In the genomic region with DNA sequence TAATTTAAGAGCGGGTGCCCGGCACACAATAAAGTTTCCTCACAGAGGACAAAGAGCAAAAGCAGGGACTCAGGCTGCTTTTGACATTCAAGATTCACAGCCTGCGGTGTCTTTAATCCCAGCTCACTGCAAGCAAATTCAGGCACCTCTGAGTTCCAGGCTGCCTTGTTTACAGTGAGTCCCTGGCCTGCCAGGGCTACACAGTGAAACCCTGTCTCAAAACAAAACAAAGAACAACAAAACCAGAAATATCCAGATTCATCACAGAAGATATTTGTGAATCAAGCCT, we compare ENCODE assay signal across 9 mouse cellular contexts. TPM values are rescaled to one million over a fixed set of nuclear protein-coding genes. Genes with fewer than 3 reads are reported as not detected.
DNase-seq lines count a peak whose midpoint lies in the region; ATAC-seq and TF ChIP-seq lines count a peak whose summit lies in the region.
"Had no signal": no experiment of that assay in that cellular context is flagged by ENCODE, and none has a peak within 500 bp of the region (broad histone marks: within the 10 kb centered on the region; RNA-seq: fewer than 3 reads in every experiment).

No protein-coding gene starts in this region.

- peak overlapping the region; percentile 61 for H3K4me3 ChIP-seq in heart, adult 2 months
- H3K4me3 ChIP-seq in E14TG2a.4 (replicated peaks; ENCODE audit: low read length) = peak overlapping the region; percentile 79
- H3K4me3 ChIP-seq in forebrain, embryonic 11.5 days (ENCODE audit: low read depth, low read length) = peak overlapping the region; percentile 49
- peak overlapping the region; percentile 55 for H3K4me3 ChIP-seq in limb, embryonic 14.5 days (replicated peaks; ENCODE audit: low read length)
- peak overlapping the region; percentile 52 for H3K4me3 ChIP-seq in stomach, embryonic 14.5 days (ENCODE audit: low read depth, low read length)

- H3K36me3 ChIP-seq in heart, adult 2 months (ENCODE audit: control insufficient read depth, insufficient read depth, low read length) = no peaks in the 10 kb centered on the region
- peaks cover 6% of the 10 kb centered on the region for H3K36me3 ChIP-seq in E14TG2a.4 (ENCODE audit: insufficient read depth, low read length)
- H3K36me3 ChIP-seq in forebrain, embryonic 11.5 days (ENCODE audit: control insufficient read depth, insufficient read depth, low read length) = no peaks in the 10 kb centered on the region
- peaks cover 9% of the 10 kb centered on the region; the same call in 1 of the 2 replicates for H3K36me3 ChIP-seq in limb, embryonic 14.5 days (ENCODE audit: control insufficient read depth, insufficient read depth, low read length)
- peaks cover 2% of the 10 kb centered on the region; the same call in 1 of the 2 replicates for H3K36me3 ChIP-seq in stomach, embryonic 14.5 days (ENCODE audit: control insufficient read depth, insufficient read depth, low read length)

- no peak for TF ChIP-seq CTCF in heart, adult 2 months (IDR thresholded peaks at IDR 0.05)
- no peak for TF ChIP-seq CTCF in E14TG2a.4 (conservative IDR thresholded peaks at IDR 0.05; ENCODE audit: low read length)

- no peaks in the 10 kb centered on the region for H3K79me2 ChIP-seq in heart, adult 2 months (replicated peaks; ENCODE audit: control insufficient read depth, insufficient read depth, low read length)

- peak overlapping the region; percentile 89 for H3K27ac ChIP-seq in heart, adult 2 months
- no peak overlapping the region for H3K27ac ChIP-seq in forebrain, embryonic 11.5 days (ENCODE audit: low read depth, low read length)
- H3K27ac ChIP-seq in limb, embryonic 14.5 days (replicated peaks; ENCODE audit: low read depth, low read length) = peak overlapping the region; percentile 76
- H3K27ac ChIP-seq in stomach, embryonic 14.5 days (ENCODE audit: low read length) = peak overlapping the region; percentile 10; the same call in 1 of the 2 replicates

- no peaks in the 10 kb centered on the region for H3K27me3 ChIP-seq in heart, adult 2 months (ENCODE audit: control insufficient read depth, insufficient read depth, low read length)
- H3K27me3 ChIP-seq in E14TG2a.4 (ENCODE audit: insufficient read depth, low read length) = no peaks in the 10 kb centered on the region
- no peaks in the 10 kb centered on the region for H3K27me3 ChIP-seq in forebrain, embryonic 11.5 days (ENCODE audit: control insufficient read depth, insufficient read depth, low read length)
- H3K27me3 ChIP-seq in limb, embryonic 14.5 days (ENCODE audit: control insufficient read depth, insufficient read depth, low read length) = no peaks in the 10 kb centered on the region
- H3K27me3 ChIP-seq in stomach, embryonic 14.5 days (ENCODE audit: control insufficient read depth, insufficient read depth, low read length) = no peaks in the 10 kb centered on the region

- peak overlapping the region; percentile 53; the same call in 1 of the 2 replicates for H3K9ac ChIP-seq in heart, adult 2 months (ENCODE audit: low read depth, low read length)
- peak overlapping the region; percentile 57; the same call in 1 of the 2 replicates for H3K9ac ChIP-seq in forebrain, embryonic 11.5 days (ENCODE audit: low read length)
- peak overlapping the region; percentile 61 for H3K9ac ChIP-seq in limb, embryonic 14.5 days (ENCODE audit: low read depth, low read length, severe bottlenecking)
- H3K9ac ChIP-seq in stomach, embryonic 14.5 days (replicated peaks; ENCODE audit: low read depth, low read length) = peak overlapping the region; percentile 33; the same call in 1 of the 2 replicates

- peak in 1 of 2 experiments; percentile 25 for DNase-seq in heart, adult 2 months
- DNase-seq in heart, postnatal 14 days = no peak
- no peak for DNase-seq in forebrain, embryonic 11.5 days (ENCODE audit: low spot score)
- no peak for DNase-seq in limb, embryonic 14.5 days (ENCODE audit: low spot score)
- DNase-seq in cerebellum, adult 8-10 months = no peak

- intact Hi-C loops in heart, adult 2 months (cut with DNase I) = loop anchor here (2.0 to 10.0 kb wide), 3 partner anchors 73 to 273 kb away; a partner anchor contains a TSS
- intact Hi-C loops in heart, postnatal 14 days (cut with DNase I) = loop anchor here (2.0 to 10.0 kb wide), 3 partner anchors 33 to 257 kb away; a partner anchor contains a TSS

- TF ChIP-seq EP300 in heart, adult 2 months (IDR thresholded peaks at IDR 0.05; ENCODE audit: insufficient read depth, low read depth, low read length) = no peak

- no peaks in the 10 kb centered on the region for H3K9me3 ChIP-seq in E14TG2a.4 (ENCODE audit: low read length)
- no peaks in the 10 kb centered on the region for H3K9me3 ChIP-seq in forebrain, embryonic 11.5 days (ENCODE audit: control insufficient read depth, low read length)
- H3K9me3 ChIP-seq in limb, embryonic 14.5 days (ENCODE audit: control insufficient read depth, low read length) = no peaks in the 10 kb centered on the region
- H3K9me3 ChIP-seq in stomach, embryonic 14.5 days (ENCODE audit: control insufficient read depth, low read depth, low read length) = no peaks in the 10 kb centered on the region
- H3K9me3 ChIP-seq: G1E had no signal

- H3K4me1 ChIP-seq in heart, adult 2 months (ENCODE audit: control insufficient read depth, insufficient read depth, low read length) = peaks cover 2% of the 10 kb centered on the region
- peaks cover 21% of the 10 kb centered on the region for H3K4me1 ChIP-seq in E14TG2a.4 (replicated peaks; ENCODE audit: low read depth, low read length)
- no peaks in the 10 kb centered on the region for H3K4me1 ChIP-seq in forebrain, embryonic 11.5 days (replicated peaks; ENCODE audit: control insufficient read depth, insufficient read depth, low read length)
- peaks cover 2% of the 10 kb centered on the region; the same call in 1 of the 2 replicates for H3K4me1 ChIP-seq in limb, embryonic 14.5 days (ENCODE audit: control insufficient read depth, insufficient read depth, low read length)
- H3K4me1 ChIP-seq in stomach, embryonic 14.5 days (ENCODE audit: control insufficient read depth, insufficient read depth, low read length) = no peaks in the 10 kb centered on the region

- WGBS in heart, adult 2 months = 2% methylated on average over 3 of the region's 3 CpGs
- WGBS in forebrain, embryonic 11.5 days = 2% methylated on average over 3 of the region's 3 CpGs
- 5% methylated on average over 3 of the region's 3 CpGs for WGBS in limb, embryonic 14.5 days
- WGBS in stomach, embryonic 14.5 days = 12% methylated on average over 3 of the region's 3 CpGs

- ATAC-seq in forebrain, embryonic 11.5 days (replicated peaks; ENCODE audit: low FRiP score) = peak; percentile 22; the same call in 1 of the 2 replicates
- peak; percentile 29; the same call in 1 of the 2 replicates for ATAC-seq in limb, embryonic 14.5 days (ENCODE audit: low FRiP score, low read depth)
- ATAC-seq in stomach, embryonic 14.5 days (ENCODE audit: insufficient number of reproducible peaks, insufficient read depth, low FRiP score, low read depth) = no peak
- no peak for ATAC-seq in inflammation-experienced regulatory T-cells, adult 6 months

- H3K4me2 ChIP-seq in forebrain, embryonic 11.5 days (ENCODE audit: low read depth, low read length, severe bottlenecking) = peak overlapping the region; percentile 58; the same call in 1 of the 2 replicates
- peak overlapping the region; percentile 64 for H3K4me2 ChIP-seq in limb, embryonic 14.5 days (replicated peaks; ENCODE audit: low read depth, low read length, severe bottlenecking)
- H3K4me2 ChIP-seq in stomach, embryonic 14.5 days (replicated peaks; ENCODE audit: low read depth, low read length) = peak overlapping the region; percentile 60

- TF ChIP-seq POLR2A in heart, adult 2 months (IDR thresholded peaks at IDR 0.05; ENCODE audit: insufficient read depth, low read depth, low read length) = no peak
- TF ChIP-seq POLR2A in limb, embryonic 14.5 days (IDR thresholded peaks at IDR 0.05; ENCODE audit: borderline replicate concordance, extremely low read depth, insufficient read depth, insufficient read length) = no peak

RNA-seq across cellular contexts. Expression of a gene that starts 0.5 kb away (rescaled TPM):
- 1 to 10 TPM; 8.0 to 9.8 TPM for total RNA-seq in heart, adult 2 months (2021)
- polyA plus RNA-seq in heart, adult 2 months (2012; rRNA removed) = 1.9 and 5.3 TPM in 2 replicates
- 1 to 10 TPM; 6.1 TPM for total RNA-seq in heart, postnatal 14 days (2021)
- 5.2 and 6.0 TPM in 2 replicates for polyA plus RNA-seq in forebrain, embryonic 11.5 days (2014; fragmentation: Nextera tagmentation; extraction: Ambion mirVana)
- 3.8 and 5.5 TPM in 2 replicates for polyA plus RNA-seq in limb, embryonic 14.5 days (2012; rRNA removed)
- 9.9 and 10.8 TPM in 2 replicates for polyA plus RNA-seq in limb, embryonic 14.5 days (2014; fragmentation: Nextera tagmentation; extraction: Ambion mirVana)
- polyA plus RNA-seq in stomach, embryonic 14.5 days (2014; fragmentation: Nextera tagmentation; extraction: Ambion mirVana) = 11.2 TPM in 2 replicates
- 10 to 100 TPM; 12.7 to 18.2 (median 15.3) TPM for polyA plus RNA-seq in inflammation-experienced regulatory T-cells, adult 6 months (2017; shearing (Covaris generic))

RNA-seq across cellular contexts. Expression of a gene that starts 30.7 kb away (rescaled TPM):
- total RNA-seq in heart, adult 2 months (2021) = under 1 TPM; 0.13 to 0.52 TPM
- 0.12 and 0.14 TPM in 2 replicates for polyA plus RNA-seq in heart, adult 2 months (2012; rRNA removed)
- total RNA-seq in heart, postnatal 14 days (2021) = under 1 TPM in 1 of 2 experiments, not detected in 1; 0.29 TPM
- 0.56 and 0.76 TPM in 2 replicates for polyA plus RNA-seq in forebrain, embryonic 11.5 days (2014; fragmentation: Nextera tagmentation; extraction: Ambion mirVana)
- 0.53 and 0.72 TPM in 2 replicates for polyA plus RNA-seq in limb, embryonic 14.5 days (2012; rRNA removed)
- polyA plus RNA-seq in limb, embryonic 14.5 days (2014; fragmentation: Nextera tagmentation; extraction: Ambion mirVana) = 1.2 and 1.3 TPM in 2 replicates
- 0.62 and 0.87 TPM in 2 replicates for polyA plus RNA-seq in stomach, embryonic 14.5 days (2014; fragmentation: Nextera tagmentation; extraction: Ambion mirVana)
- 1 to 10 TPM in 1 of 3 experiments, under 1 TPM in 2; 0.19 to 5.7 (median 0.82) TPM for polyA plus RNA-seq in inflammation-experienced regulatory T-cells, adult 6 months (2017; shearing (Covaris generic))
- polyA plus RNA-seq: G1E had no signal

RNA-seq across cellular contexts. Expression of a gene that starts 32.1 kb away (rescaled TPM):
- 10 to 100 TPM; 16.7 to 17.4 TPM for total RNA-seq in heart, adult 2 months (2021)
- 2.5 and 7.9 TPM in 2 replicates for polyA plus RNA-seq in heart, adult 2 months (2012; rRNA removed)
- 10 to 100 TPM; 13.6 to 14.4 TPM for total RNA-seq in heart, postnatal 14 days (2021)
- polyA plus RNA-seq in forebrain, embryonic 11.5 days (2014; fragmentation: Nextera tagmentation; extraction: Ambion mirVana) = 0.79 and 0.84 TPM in 2 replicates
- polyA plus RNA-seq in limb, embryonic 14.5 days (2012; rRNA removed) = 3.9 and 4.3 TPM in 2 replicates
- polyA plus RNA-seq in limb, embryonic 14.5 days (2014; fragmentation: Nextera tagmentation; extraction: Ambion mirVana) = 2.6 and 3.3 TPM in 2 replicates
- 4.2 and 5.1 TPM in 2 replicates for polyA plus RNA-seq in stomach, embryonic 14.5 days (2014; fragmentation: Nextera tagmentation; extraction: Ambion mirVana)
- 10 to 100 TPM; 11.1 to 16.7 (median 12.4) TPM for polyA plus RNA-seq in inflammation-experienced regulatory T-cells, adult 6 months (2017; shearing (Covaris generic))

RNA-seq across cellular contexts. Expression of a gene that starts 48.4 kb away (rescaled TPM):
- 1 to 10 TPM; 3.7 to 4.4 TPM for total RNA-seq in heart, adult 2 months (2021)
- polyA plus RNA-seq in heart, adult 2 months (2012; rRNA removed) = 0.80 and 1.8 TPM in 2 replicates
- 1 to 10 TPM; 4.4 to 5.1 TPM for total RNA-seq in heart, postnatal 14 days (2021)
- polyA plus RNA-seq in forebrain, embryonic 11.5 days (2014; fragmentation: Nextera tagmentation; extraction: Ambion mirVana) = 14.3 and 15.3 TPM in 2 replicates
- 4.9 and 7.7 TPM in 2 replicates for polyA plus RNA-seq in limb, embryonic 14.5 days (2012; rRNA removed)
- 15.1 and 15.3 TPM in 2 replicates for polyA plus RNA-seq in limb, embryonic 14.5 days (2014; fragmentation: Nextera tagmentation; extraction: Ambion mirVana)
- polyA plus RNA-seq in stomach, embryonic 14.5 days (2014; fragmentation: Nextera tagmentation; extraction: Ambion mirVana) = 14.5 TPM in 2 replicates
- 10 to 100 TPM; 12.4 to 15.2 (median 13.4) TPM for polyA plus RNA-seq in inflammation-experienced regulatory T-cells, adult 6 months (2017; shearing (Covaris generic))

RNA-seq across cellular contexts. Expression of a gene that starts 52.3 kb away (rescaled TPM):
- 1 to 10 TPM; 1.4 to 2.1 TPM for total RNA-seq in heart, adult 2 months (2021)
- 0.66 and 3.4 TPM in 2 replicates for polyA plus RNA-seq in heart, adult 2 months (2012; rRNA removed)
- 1 to 10 TPM; 1.6 to 1.8 TPM for total RNA-seq in heart, postnatal 14 days (2021)
- 3.7 and 4.4 TPM in 2 replicates for polyA plus RNA-seq in forebrain, embryonic 11.5 days (2014; fragmentation: Nextera tagmentation; extraction: Ambion mirVana)
- 6.1 and 7.9 TPM in 2 replicates for polyA plus RNA-seq in limb, embryonic 14.5 days (2012; rRNA removed)
- 4.8 and 7.0 TPM in 2 replicates for polyA plus RNA-seq in limb, embryonic 14.5 days (2014; fragmentation: Nextera tagmentation; extraction: Ambion mirVana)
- polyA plus RNA-seq in stomach, embryonic 14.5 days (2014; fragmentation: Nextera tagmentation; extraction: Ambion mirVana) = 6.0 and 7.3 TPM in 2 replicates
- polyA plus RNA-seq in inflammation-experienced regulatory T-cells, adult 6 months (2017; shearing (Covaris generic)) = 10 to 100 TPM; 24.1 to 28.1 (median 25.8) TPM

Comparison
In these comparisons a context has a peak if more than half of its experiments do, and no peak if none do; other contexts are left out.
1. ATAC-seq: peak in forebrain, embryonic 11.5 days (single experiment) and limb, embryonic 14.5 days (single experiment); none in stomach, embryonic 14.5 days (single experiment) and inflammation-experienced regulatory T-cells, adult 6 months (single experiment).
2. Peak in every context shown above with its lines, with median percentiles within 50 percentile points of each other: H3K4me3 ChIP-seq, H3K9ac ChIP-seq and H3K4me2 ChIP-seq.